Mouse (Mus musculus): ENCODE measurements at regions not wholly inside any gene's neighbourhood (a gene's known extent, or its start where the extent isn't known, plus 50 kb on each side); places are given as distances from the start of the nearest gene placed in this dataset.

DNA sequence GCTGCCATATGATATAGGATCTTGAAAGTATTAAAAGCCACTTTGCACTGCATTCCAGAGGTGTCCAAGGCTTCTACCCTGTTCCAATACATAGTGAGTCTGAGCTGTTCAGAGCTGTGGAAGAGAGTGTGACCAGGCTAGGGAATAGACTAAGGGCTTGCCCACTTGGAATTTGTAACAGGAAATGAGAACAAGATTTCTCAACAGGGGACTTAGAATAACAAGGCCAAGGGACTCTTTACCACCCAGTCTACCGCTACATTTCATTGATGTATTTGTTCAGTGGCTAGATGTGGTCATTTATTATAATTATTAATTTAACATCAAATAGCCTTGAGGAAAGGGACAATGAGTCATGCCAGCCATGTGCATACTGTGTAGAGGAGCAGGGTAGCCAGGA, 202.3 kb upstream of the Nampt start:
- WGBS, result 76% methylated on average over 1 of the region's 1 CpGs
- Histone ChIP-seq H3K9me3 (ENCODE audit: control insufficient read depth, low read length) (no peaks in the 10 kb centered on the region), H3K4me1 (ENCODE audit: control insufficient read depth, insufficient read depth, low read length) (no peaks in the 10 kb centered on the region), H3K36me3 (ENCODE audit: control insufficient read depth, insufficient read depth, low read length) (no peaks in the 10 kb centered on the region), H3K9ac (ENCODE audit: low read depth, low read length) (no peak overlapping the region), H3K27ac (ENCODE audit: low read length) (no peak overlapping the region), H3K27me3 (replicated peaks; ENCODE audit: control insufficient read depth, insufficient read depth, low read length) (no peaks in the 10 kb centered on the region), H3K4me2 (ENCODE audit: low read depth, low read length) (no peak overlapping the region), H3K4me3 (ENCODE audit: low read length) (no peak overlapping the region)
- ATAC-seq, result no peak

DNA sequence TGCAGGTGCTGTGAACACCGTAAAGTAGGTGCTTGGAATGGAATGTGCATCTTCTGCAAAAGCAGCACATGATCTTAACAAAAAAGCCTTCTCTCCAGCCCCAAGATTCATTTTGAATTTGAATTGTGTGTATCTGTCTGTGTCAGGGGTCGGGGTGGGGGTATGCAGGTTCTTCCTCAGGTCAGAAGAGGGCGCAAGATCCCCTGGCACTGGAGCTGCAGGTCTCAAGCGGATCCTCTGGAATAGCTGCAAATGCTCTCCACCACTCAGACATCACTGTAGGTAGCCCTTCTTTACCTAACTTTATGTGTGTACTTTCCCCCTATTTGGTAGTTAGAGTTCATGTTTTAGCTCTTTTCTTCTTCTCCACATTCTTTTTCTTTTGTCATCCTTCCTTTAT, 199.5 kb upstream of the Nampt start:
- H3K27ac ChIP-seq (ENCODE audit: low read length), result no peak overlapping the region
- H3K27me3 ChIP-seq (replicated peaks; ENCODE audit: control insufficient read depth, insufficient read depth, low read length), result no peaks in the 10 kb centered on the region
- H3K4me2 ChIP-seq (ENCODE audit: low read depth, low read length), result no peak overlapping the region
- H3K4me1 ChIP-seq (ENCODE audit: control insufficient read depth, insufficient read depth, low read length), result no peaks in the 10 kb centered on the region
- 69% methylated on average over 4 of the region's 4 CpGs for WGBS
- H3K4me3 ChIP-seq (ENCODE audit: low read length), result no peak overlapping the region
- H3K36me3 ChIP-seq (ENCODE audit: control insufficient read depth, insufficient read depth, low read length), result no peaks in the 10 kb centered on the region
- no peak for ATAC-seq
- no peak overlapping the region for H3K9ac ChIP-seq (ENCODE audit: low read depth, low read length)
- H3K9me3 ChIP-seq (ENCODE audit: control insufficient read depth, low read length), result no peaks in the 10 kb centered on the region

DNA sequence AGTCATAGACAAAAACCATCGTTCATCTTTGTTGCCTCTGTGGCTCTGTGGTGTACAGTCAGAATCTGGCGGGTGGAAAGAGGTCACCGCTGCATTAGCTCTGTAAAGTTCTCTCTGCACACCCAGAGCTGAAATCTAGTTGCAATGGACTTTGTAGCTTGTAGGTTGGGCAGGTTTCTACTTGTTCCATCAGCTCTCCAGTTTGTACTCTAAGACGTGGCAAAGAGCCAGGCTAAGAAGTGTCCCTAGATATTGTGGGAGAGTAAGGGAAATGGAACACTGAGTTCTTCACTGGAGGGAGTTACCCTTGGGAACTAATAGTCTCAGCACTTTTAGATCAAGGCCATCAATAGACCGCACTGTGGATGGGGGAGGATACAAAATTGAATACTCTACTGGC, 197.6 kb upstream of the Nampt start:
- no peak overlapping the region for H3K4me2 ChIP-seq (ENCODE audit: low read depth, low read length)
- no peak overlapping the region for H3K4me3 ChIP-seq (ENCODE audit: low read length)
- H3K9ac ChIP-seq (ENCODE audit: low read depth, low read length), result no peak overlapping the region
- 87% methylated on average over 5 of the region's 5 CpGs for WGBS
- H3K9me3 ChIP-seq (ENCODE audit: control insufficient read depth, low read length), result no peaks in the 10 kb centered on the region
- no peaks in the 10 kb centered on the region for H3K4me1 ChIP-seq (ENCODE audit: control insufficient read depth, insufficient read depth, low read length)
- ATAC-seq, result no peak
- H3K27ac ChIP-seq (ENCODE audit: low read length), result no peak overlapping the region
- no peaks in the 10 kb centered on the region for H3K27me3 ChIP-seq (replicated peaks; ENCODE audit: control insufficient read depth, insufficient read depth, low read length)
- H3K36me3 ChIP-seq (ENCODE audit: control insufficient read depth, insufficient read depth, low read length), result no peaks in the 10 kb centered on the region

DNA sequence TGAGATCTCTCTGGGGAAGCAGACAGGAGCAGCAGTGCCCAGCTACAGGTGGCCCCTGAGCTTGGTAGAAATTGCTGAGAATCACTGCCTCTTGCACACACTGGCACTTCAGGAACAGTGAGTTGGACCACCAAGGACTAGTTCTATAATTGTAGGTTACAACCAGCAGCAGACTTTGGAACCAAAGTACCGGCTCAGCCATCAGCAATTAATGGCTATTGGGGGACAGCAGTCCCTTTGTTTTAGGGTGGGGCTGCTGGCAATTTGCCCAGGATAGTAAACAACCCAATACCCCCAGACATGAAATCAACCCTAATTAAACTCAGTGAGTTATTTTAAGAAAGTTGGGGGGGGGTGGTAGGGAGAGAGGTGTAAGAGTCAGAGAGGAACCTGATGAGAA, 190.8 kb upstream of the Nampt start:
- no peak overlapping the region for H3K27ac ChIP-seq (ENCODE audit: low read length)
- WGBS, result 34% methylated on average over 1 of the region's 1 CpGs

DNA sequence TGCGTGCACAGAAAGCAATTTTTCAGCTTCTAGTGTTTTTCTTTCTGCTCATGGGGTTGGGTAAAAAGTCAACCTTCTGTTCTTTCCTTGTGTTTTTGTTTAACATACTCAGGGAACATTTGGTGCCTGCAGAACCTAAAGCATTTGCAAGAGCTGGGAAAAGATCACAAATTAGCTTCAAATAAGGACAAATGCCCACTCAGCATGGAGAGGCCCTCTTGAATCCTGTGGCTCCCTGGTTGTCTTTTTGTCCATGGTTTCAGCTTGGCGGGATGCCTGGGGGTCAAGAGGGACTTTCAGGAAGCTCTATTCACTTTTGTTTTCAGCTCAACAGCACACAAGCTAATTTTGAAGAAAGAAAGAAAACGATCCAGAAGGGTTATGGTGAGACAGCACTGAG, 186.4 kb upstream of the Nampt start:
- peaks cover 4% of the 10 kb centered on the region; the same call in 1 of the 2 replicates for H3K4me1 ChIP-seq (ENCODE audit: control insufficient read depth, insufficient read depth, low read length)
- no peaks in the 10 kb centered on the region for H3K27me3 ChIP-seq (replicated peaks; ENCODE audit: control insufficient read depth, insufficient read depth, low read length)
- no peak for ATAC-seq
- no peak overlapping the region for H3K4me2 ChIP-seq (ENCODE audit: low read depth, low read length)
- no peak overlapping the region for H3K9ac ChIP-seq (ENCODE audit: low read depth, low read length)
- H3K27ac ChIP-seq (ENCODE audit: low read length), result no peak overlapping the region
- H3K36me3 ChIP-seq (ENCODE audit: control insufficient read depth, insufficient read depth, low read length), result no peaks in the 10 kb centered on the region
- 68% methylated on average over 3 of the region's 3 CpGs for WGBS
- H3K9me3 ChIP-seq (ENCODE audit: control insufficient read depth, low read length), result no peaks in the 10 kb centered on the region
- H3K4me3 ChIP-seq (ENCODE audit: low read length), result no peak overlapping the region

More for the DNA sequence above, 190.8 kb upstream of the Nampt start:
- Histone ChIP-seq H3K4me3 (ENCODE audit: low read length) (no peak overlapping the region), H3K9me3 (ENCODE audit: control insufficient read depth, low read length) (no peaks in the 10 kb centered on the region), H3K36me3 (ENCODE audit: control insufficient read depth, insufficient read depth, low read length) (no peaks in the 10 kb centered on the region), H3K27me3 (replicated peaks; ENCODE audit: control insufficient read depth, insufficient read depth, low read length) (no peaks in the 10 kb centered on the region), H3K4me2 (ENCODE audit: low read depth, low read length) (no peak overlapping the region), H3K4me1 (ENCODE audit: control insufficient read depth, insufficient read depth, low read length) (no peaks in the 10 kb centered on the region), H3K9ac (ENCODE audit: low read depth, low read length) (no peak overlapping the region)
- peak; percentile 40 for ATAC-seq

DNA sequence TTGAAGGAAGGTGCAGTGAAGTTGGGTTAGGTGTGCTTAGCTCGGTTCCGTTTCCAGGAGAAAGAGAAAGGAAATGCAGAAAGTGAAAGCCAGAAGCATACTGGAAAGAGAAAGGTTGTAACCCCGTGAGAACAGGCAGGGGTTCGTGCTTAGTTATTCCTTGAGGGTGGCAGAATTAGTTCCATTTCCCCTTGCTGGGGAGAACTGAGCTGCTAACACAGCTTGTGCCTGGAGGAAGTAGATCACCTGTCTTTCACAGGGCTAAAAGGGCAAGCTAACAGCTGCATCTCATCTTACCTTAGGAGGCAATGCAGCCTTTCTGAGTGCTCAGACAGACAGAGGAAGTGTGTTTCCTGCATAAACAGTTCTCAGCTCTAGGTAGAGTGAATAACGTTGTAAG, 184.3 kb upstream of the Nampt start:
- no peaks in the 10 kb centered on the region for H3K27me3 ChIP-seq (replicated peaks; ENCODE audit: control insufficient read depth, insufficient read depth, low read length)
- no peak overlapping the region for H3K4me3 ChIP-seq (ENCODE audit: low read length)
- no peak overlapping the region for H3K27ac ChIP-seq (ENCODE audit: low read length)
- H3K4me2 ChIP-seq (ENCODE audit: low read depth, low read length), result no peak overlapping the region
- ATAC-seq, result no peak
- 40% methylated on average over 5 of the region's 5 CpGs for WGBS
- peaks cover 4% of the 10 kb centered on the region; the same call in 1 of the 2 replicates for H3K4me1 ChIP-seq (ENCODE audit: control insufficient read depth, insufficient read depth, low read length)
- no peaks in the 10 kb centered on the region for H3K9me3 ChIP-seq (ENCODE audit: control insufficient read depth, low read length)
- H3K36me3 ChIP-seq (ENCODE audit: control insufficient read depth, insufficient read depth, low read length), result no peaks in the 10 kb centered on the region
- H3K9ac ChIP-seq (ENCODE audit: low read depth, low read length), result no peak overlapping the region

DNA sequence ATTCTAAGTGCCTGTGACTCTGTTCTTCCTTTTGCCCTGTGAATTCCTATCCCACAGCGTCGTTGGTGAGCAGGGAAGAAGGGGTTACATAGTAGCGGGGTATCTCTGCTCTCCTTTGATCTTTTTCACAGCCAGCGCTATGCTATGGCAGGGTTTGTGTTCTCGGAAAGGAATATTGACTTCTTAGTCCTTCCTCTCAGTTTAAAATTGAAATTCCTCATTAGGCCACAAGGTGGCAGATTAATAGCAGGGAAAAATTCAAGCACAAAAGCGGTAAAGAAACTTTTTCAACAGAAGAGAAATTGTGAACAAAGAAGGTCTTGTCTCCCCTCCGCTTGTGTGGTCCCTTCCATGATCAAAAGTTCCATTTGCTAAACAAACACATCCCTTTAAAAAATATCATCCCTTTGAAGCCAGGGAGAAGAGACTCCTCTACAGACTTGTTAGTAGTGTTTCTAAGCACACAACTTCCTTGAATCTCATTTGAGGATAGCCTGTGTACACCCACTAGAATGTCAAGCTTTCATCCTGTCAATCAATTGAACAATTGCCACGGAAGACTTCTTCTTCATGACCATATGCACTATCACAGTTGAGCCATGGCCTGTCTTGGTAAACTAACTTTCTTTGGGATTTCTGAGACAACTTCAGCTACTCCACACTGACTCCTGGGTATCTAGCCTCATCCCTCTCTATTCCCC, 181.8 kb upstream of the Nampt start:
- H3K4me3 ChIP-seq (ENCODE audit: low read length), result no peak overlapping the region
- 3% methylated on average over 8 of the region's 8 CpGs for WGBS
- H3K36me3 ChIP-seq (ENCODE audit: control insufficient read depth, insufficient read depth, low read length), result no peaks in the 10 kb centered on the region
- no peak for ATAC-seq
- H3K9ac ChIP-seq (ENCODE audit: low read depth, low read length), result no peak overlapping the region
- no peaks in the 10 kb centered on the region for H3K27me3 ChIP-seq (replicated peaks; ENCODE audit: control insufficient read depth, insufficient read depth, low read length)
- no peaks in the 10 kb centered on the region for H3K9me3 ChIP-seq (ENCODE audit: control insufficient read depth, low read length)
- no peak overlapping the region for H3K27ac ChIP-seq (ENCODE audit: low read length)
- no peak overlapping the region for H3K4me2 ChIP-seq (ENCODE audit: low read depth, low read length)
- H3K4me1 ChIP-seq (ENCODE audit: control insufficient read depth, insufficient read depth, low read length), result peaks cover 4% of the 10 kb centered on the region; the same call in 1 of the 2 replicates

DNA sequence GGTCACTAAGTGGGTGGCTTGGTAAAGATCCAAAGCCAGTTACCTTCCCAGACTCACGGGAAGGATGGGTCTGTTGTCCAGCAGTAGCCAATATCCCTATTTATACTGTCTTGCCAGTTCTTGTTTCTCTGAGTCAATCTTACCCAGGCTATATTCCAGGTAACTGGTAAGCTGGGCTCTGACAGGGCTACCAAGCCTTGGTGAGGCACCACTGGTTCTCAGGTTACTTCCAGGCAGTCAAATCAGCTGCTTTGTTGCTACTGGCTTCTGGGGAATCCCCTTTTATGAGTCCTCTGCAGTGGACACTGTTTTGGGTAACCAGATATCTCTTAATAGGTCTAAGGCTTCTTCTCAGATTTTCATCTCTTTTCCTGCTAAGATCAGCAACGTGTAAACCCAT, 178.8 kb upstream of the Nampt start:
- WGBS, result 72% methylated on average over 2 of the region's 2 CpGs
- H3K4me1 ChIP-seq (ENCODE audit: control insufficient read depth, insufficient read depth, low read length), result no peaks in the 10 kb centered on the region
- no peak overlapping the region for H3K9ac ChIP-seq (ENCODE audit: low read depth, low read length)
- no peak for ATAC-seq
- H3K9me3 ChIP-seq (ENCODE audit: control insufficient read depth, low read length), result no peaks in the 10 kb centered on the region
- no peak overlapping the region for H3K27ac ChIP-seq (ENCODE audit: low read length)
- no peak overlapping the region for H3K4me3 ChIP-seq (ENCODE audit: low read length)
- H3K27me3 ChIP-seq (replicated peaks; ENCODE audit: control insufficient read depth, insufficient read depth, low read length), result no peaks in the 10 kb centered on the region
- no peaks in the 10 kb centered on the region for H3K36me3 ChIP-seq (ENCODE audit: control insufficient read depth, insufficient read depth, low read length)
- H3K4me2 ChIP-seq (ENCODE audit: low read depth, low read length), result no peak overlapping the region

DNA sequence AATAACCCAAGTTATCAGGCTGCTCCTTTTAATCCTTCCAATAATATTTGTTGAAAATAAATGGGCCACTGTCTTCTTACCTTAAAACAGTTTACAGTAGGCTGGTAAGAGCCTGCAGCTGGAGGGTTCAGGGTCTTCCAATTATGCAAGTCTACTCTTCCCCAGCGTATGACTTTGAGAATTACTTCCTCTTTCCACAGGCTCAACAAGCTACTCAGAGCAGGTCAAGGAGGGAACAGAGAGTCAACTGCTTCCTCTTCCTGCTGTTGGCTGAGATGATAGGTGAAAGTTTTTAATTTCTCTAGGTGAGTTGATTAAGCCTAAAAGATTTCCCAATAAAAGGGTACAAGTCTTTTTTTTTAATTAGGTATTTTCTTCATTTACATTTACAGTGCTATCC, 176.9 kb upstream of the Nampt start:
- H3K27me3 ChIP-seq (replicated peaks; ENCODE audit: control insufficient read depth, insufficient read depth, low read length), result no peaks in the 10 kb centered on the region
- no peak for ATAC-seq
- H3K36me3 ChIP-seq (ENCODE audit: control insufficient read depth, insufficient read depth, low read length), result no peaks in the 10 kb centered on the region
- H3K4me3 ChIP-seq (ENCODE audit: low read length), result no peak overlapping the region
- H3K4me1 ChIP-seq (ENCODE audit: control insufficient read depth, insufficient read depth, low read length), result no peaks in the 10 kb centered on the region
- H3K4me2 ChIP-seq (ENCODE audit: low read depth, low read length), result no peak overlapping the region
- 44% methylated on average over 1 of the region's 1 CpGs for WGBS
- H3K9me3 ChIP-seq (ENCODE audit: control insufficient read depth, low read length), result no peaks in the 10 kb centered on the region
- no peak overlapping the region for H3K9ac ChIP-seq (ENCODE audit: low read depth, low read length)
- no peak overlapping the region for H3K27ac ChIP-seq (ENCODE audit: low read length)

DNA sequence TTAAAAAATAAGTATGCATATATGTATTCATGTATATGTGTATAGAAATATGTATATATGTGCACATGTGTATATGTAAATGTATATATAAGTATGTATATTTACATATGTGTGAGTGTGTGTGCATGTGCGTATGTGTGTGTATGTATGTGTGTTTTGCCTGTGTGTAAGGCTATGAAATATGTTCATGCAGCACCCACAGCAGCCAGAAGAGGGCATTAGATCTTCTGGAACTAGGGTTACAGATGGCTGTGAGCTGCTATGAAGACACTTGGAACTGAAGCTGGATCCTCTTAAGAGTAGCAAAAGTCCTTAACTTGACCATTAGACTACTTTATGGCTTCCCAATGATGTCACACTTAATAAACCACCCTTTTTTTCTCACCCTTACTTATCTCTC, 166.2 kb upstream of the Nampt start:
- Histone ChIP-seq H3K27ac (ENCODE audit: low read length) (no peak overlapping the region), H3K9ac (ENCODE audit: low read depth, low read length) (no peak overlapping the region), H3K9me3 (ENCODE audit: control insufficient read depth, low read length) (no peaks in the 10 kb centered on the region), H3K4me1 (ENCODE audit: control insufficient read depth, insufficient read depth, low read length) (no peaks in the 10 kb centered on the region), H3K4me2 (ENCODE audit: low read depth, low read length) (no peak overlapping the region), H3K27me3 (replicated peaks; ENCODE audit: control insufficient read depth, insufficient read depth, low read length) (no peaks in the 10 kb centered on the region), H3K36me3 (ENCODE audit: control insufficient read depth, insufficient read depth, low read length) (no peaks in the 10 kb centered on the region), H3K4me3 (ENCODE audit: low read length) (no peak overlapping the region)
- ATAC-seq, result no peak
- WGBS, result 95% methylated on average over 1 of the region's 1 CpGs
